Mouse (Mus musculus) stomach, embryonic 14.5 days (tissue): ENCODE measurements around the gene Cog4. TPM values are rescaled to one million over a fixed set of nuclear protein-coding genes. Genes with fewer than 3 reads are reported as not detected.

Experiments
- ATAC-seq: fragments of 200-750 bp; cut with Nextera tagmentation; 2 replicates; pipeline ENCODE4 v1.8.0; 2017; ENCODE audit warnings: low read depth, moderate TSS enrichment; ENCODE audit not compliant: insufficient number of reproducible peaks, insufficient read depth, low FRiP score
- H3K27ac ChIP-seq: fragments of 300-500 bp; sonication (generic); 2 replicates; pipeline ENCODE4 v1.5.1; 2014; ENCODE audit warnings: mild to moderate bottlenecking, low read length, moderate library complexity, mixed read lengths
- H3K27me3 ChIP-seq: fragments of 300-500 bp; sonication (generic); 2 replicates; pipeline ENCODE4 v1.6.1; 2014; ENCODE audit warnings: low read length, control low read depth, mixed read lengths; ENCODE audit not compliant: control insufficient read depth, insufficient read depth
- H3K36me3 ChIP-seq: fragments of 300-500 bp; sonication (generic); 2 replicates; pipeline ENCODE4 v1.6.1; 2014; ENCODE audit warnings: mild to moderate bottlenecking, control low read depth, low read length, moderate library complexity, mixed read lengths; ENCODE audit not compliant: control insufficient read depth, insufficient read depth
- H3K4me1 ChIP-seq: fragments of 300-500 bp; sonication (generic); 2 replicates; pipeline ENCODE4 v1.6.1; 2014; ENCODE audit warnings: low read length, control low read depth, mixed read lengths; ENCODE audit not compliant: control insufficient read depth, insufficient read depth
- H3K4me2 ChIP-seq: fragments of 300-500 bp; sonication (generic); replicated peaks from 2 replicates; pipeline ENCODE4 v1.6.1; 2014; ENCODE audit warnings: low read depth, low read length, control low read depth
- H3K4me3 ChIP-seq: fragments of 300-500 bp; sonication (generic); 2 replicates; pipeline ENCODE4 v1.5.1; 2014; ENCODE audit warnings: low read depth, low read length, control low read depth
- H3K9ac ChIP-seq: fragments of 300-500 bp; sonication (generic); replicated peaks from 2 replicates; pipeline ENCODE4 v1.6.1; 2014; ENCODE audit warnings: low read depth, mild to moderate bottlenecking, control low read depth, low read length, moderate library complexity, mixed read lengths
- H3K9me3 ChIP-seq: fragments of 300-500 bp; sonication (generic); 2 replicates; pipeline ENCODE4 v1.6.1; 2016; ENCODE audit warnings: low read depth, low read length, control low read depth; ENCODE audit not compliant: control insufficient read depth
- WGBS: fragments of 180-500 bp; shearing (Covaris S2); extraction: QIAGEN DNeasy Blood & Tissue Kit; methylation state at CpG from one replicate; pipeline ENCODE4 v1.1.7; 2014; 5-methylcytosine and 5-hydroxymethylcytosine counted together
- polyA plus RNA-seq: library from polyadenylated mRNA; unstranded; fragments of >200 nt; fragmentation: Nextera tagmentation; extraction: Ambion mirVana; gene quantifications from 2 replicates; pipeline ENCODE4 v1.2.1, GENCODE M21; 2014

Gene Cog4
- 61.5 and 67.4 TPM in 2 replicates for polyA plus RNA-seq

DNA sequence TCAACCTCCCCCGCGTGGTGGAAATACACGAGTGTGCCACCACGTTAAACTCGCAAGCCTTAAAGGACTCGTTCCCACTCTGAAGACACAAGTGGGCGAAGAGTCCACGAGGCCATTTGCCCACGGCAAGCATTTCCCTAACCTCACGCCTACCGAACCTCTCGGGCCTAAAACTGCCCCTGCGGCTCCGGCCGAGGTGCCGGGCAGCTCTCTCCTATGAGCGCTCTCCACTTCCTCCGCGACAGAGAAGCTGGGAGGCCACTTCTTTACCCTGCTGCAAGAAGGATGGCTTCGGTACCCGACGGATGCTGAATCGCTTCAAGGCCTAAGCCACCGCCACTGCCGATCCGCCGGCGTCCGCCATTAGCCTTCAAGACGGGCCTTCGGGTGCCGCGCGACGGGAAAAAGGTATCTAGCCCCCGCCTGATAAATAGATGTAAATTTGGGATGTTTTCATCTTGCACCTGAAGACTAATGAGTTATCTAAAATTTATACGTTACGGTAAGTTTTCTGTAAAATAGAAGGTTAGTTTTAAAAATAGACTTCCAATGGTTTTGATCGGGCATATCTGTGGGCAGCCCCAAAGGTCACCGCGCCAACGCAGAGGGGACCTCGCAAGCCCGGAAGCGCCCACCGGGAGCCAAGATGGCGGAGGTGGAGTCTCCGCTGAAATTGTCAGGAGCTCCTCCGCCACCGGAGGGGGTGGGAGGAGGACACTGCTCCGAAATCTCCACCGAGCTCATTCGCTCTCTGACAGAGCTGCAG, at the start of gene Cog4, which contains the start of gene Sf3b3:
TSS of gene Cog4 (plus strand) at position 196 of the 766 bp plus-strand sequence.
TSS of gene Sf3b3 (minus strand) at position 383 of the 766 bp plus-strand sequence.
- ATAC-seq, result peak; percentile 83
- Histone ChIP-seq H3K4me3 (peak within 1 kb of the TSS; percentile 75), H3K9ac (peak within 1 kb of the TSS; percentile 96), H3K27ac (peak within 1 kb of the TSS; percentile 72), H3K27me3 (no peaks in the 10 kb centered on the region), H3K36me3 (peaks cover 49% of the 10 kb centered on the region), H3K4me1 (0 out of 2 replicates have a peak, but pooled peaks cover 9% of the 10 kb centered on the region), H3K9me3 (no peaks in the 10 kb centered on the region), H3K4me2 (peak within 1 kb of the TSS; percentile 89)
- WGBS, result under 1% methylated on average over 53 of the region's 53 CpGs

DNA sequence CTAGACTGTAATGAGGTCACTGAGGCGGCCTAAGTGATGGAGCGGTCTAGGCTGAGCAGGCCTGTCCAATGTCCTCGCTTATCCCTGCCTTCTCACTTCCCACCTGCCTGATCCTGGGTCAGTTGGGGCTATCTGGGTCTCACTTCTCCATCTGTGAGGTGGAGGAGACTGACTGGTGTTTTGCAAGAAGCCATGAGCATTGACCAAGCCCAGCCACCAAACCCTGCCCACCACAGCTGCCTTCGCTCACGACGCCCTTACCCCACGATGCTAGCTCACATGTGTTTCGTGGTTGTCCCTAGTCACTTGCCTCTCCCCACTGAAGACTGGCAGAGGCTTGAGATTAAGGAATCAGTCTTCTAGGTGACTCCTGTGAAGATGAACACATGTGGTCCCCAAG, 49.3 kb upstream of the Cog4 start:
- 95% methylated on average over 8 of the region's 8 CpGs for WGBS
- Histone ChIP-seq H3K4me3 (no peak overlapping the region), H3K4me1 (peaks cover 10% of the 10 kb centered on the region), H3K9me3 (no peaks in the 10 kb centered on the region), H3K27ac (no peak overlapping the region), H3K9ac (no peak overlapping the region), H3K36me3 (no peaks in the 10 kb centered on the region), H3K27me3 (no peaks in the 10 kb centered on the region), H3K4me2 (no peak overlapping the region)
- no peak for ATAC-seq

DNA sequence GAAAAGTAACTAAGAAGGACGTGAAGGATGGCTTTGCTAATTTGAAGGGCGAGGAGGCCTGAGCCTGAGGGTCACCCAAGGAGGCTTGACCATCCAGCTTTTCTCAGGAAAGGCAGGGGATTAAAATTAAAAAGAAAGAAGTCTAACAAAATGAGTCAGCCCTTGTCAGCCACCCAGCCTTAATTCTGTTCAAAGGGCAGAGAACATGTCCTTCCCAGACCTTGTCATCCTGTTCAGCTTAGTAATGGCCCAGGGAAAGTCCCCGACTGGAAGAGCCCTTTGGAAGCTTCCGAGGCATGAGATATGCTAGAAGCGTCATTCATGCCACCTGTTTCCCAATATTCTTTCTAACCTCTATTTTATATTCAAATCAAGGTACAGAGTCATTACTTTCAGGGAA, 43.4 kb upstream of the Cog4 start:
- Histone ChIP-seq H3K36me3 (no peaks in the 10 kb centered on the region), H3K4me3 (no peak overlapping the region), H3K9me3 (no peaks in the 10 kb centered on the region), H3K4me2 (no peak overlapping the region), H3K4me1 (no peaks in the 10 kb centered on the region), H3K27me3 (no peaks in the 10 kb centered on the region), H3K27ac (no peak overlapping the region), H3K9ac (no peak overlapping the region)
- ATAC-seq, result no peak
- 82% methylated on average over 5 of the region's 5 CpGs for WGBS

DNA sequence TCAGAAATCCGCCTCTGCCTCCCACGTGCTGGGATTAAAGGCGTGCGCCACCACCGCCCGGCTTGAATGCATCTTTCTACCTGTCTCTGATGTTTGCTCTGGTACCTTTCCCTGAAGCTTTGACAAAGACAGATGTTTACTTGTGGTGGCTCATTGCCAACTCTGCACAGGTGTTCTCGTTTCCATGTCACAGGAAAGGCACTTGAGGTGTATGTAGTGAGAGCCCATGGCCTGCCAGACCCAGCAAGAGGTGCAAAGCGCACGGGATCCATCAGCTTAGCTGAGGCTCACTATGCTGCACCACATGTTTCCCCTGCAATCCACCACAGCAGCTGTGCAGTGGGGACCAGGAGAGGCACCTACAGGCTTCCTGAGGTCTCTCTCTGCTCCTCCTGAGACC, 42.5 kb upstream of the Cog4 start:
- no peak overlapping the region for H3K4me3 ChIP-seq
- H3K4me2 ChIP-seq, result no peak overlapping the region
- peaks cover 2% of the 10 kb centered on the region; the same call in 1 of the 2 replicates for H3K4me1 ChIP-seq
- no peaks in the 10 kb centered on the region for H3K36me3 ChIP-seq
- no peak overlapping the region for H3K9ac ChIP-seq
- WGBS, result 80% methylated on average over 9 of the region's 9 CpGs
- no peaks in the 10 kb centered on the region for H3K27me3 ChIP-seq
- ATAC-seq, result no peak
- H3K27ac ChIP-seq, result no peak overlapping the region
- H3K9me3 ChIP-seq, result no peaks in the 10 kb centered on the region

DNA sequence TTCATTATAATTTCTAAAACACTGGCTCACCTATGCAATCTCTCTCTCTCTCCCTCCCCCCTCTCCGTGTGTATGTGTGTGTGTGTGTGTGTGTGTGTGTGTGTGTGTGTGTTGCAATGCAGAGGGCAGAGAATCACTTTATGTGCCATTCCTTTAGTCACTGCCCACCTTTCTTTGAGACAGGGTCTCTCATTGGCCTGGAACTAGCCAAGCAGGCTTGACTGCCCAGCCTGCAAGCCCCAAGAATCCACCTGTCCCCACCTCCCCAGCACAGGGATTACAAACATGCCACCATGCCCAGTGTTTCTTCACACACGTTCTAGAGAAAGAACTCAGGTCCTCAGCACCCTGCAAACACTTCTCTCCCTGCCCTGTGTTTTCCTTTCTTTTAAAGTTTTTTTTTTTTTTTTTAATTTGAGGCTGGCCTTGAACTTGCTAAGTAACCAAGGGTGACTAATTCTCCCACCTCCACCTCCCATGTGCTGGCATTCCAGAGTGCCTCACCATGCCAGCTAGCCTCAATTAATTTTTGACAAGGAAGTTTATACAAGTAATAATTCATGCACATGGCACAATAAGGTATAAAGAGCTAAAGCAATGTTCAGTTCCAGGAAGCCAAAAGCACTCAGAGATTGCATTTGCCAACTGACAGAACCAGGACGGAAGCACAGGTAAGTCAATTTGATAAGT, 41.4 kb upstream of the Cog4 start:
- Histone ChIP-seq H3K4me2 (no peak overlapping the region; the same call in 1 of the 2 replicates), H3K9me3 (no peaks in the 10 kb centered on the region), H3K4me1 (peaks cover 8% of the 10 kb centered on the region; the same call in 1 of the 2 replicates)

DNA sequence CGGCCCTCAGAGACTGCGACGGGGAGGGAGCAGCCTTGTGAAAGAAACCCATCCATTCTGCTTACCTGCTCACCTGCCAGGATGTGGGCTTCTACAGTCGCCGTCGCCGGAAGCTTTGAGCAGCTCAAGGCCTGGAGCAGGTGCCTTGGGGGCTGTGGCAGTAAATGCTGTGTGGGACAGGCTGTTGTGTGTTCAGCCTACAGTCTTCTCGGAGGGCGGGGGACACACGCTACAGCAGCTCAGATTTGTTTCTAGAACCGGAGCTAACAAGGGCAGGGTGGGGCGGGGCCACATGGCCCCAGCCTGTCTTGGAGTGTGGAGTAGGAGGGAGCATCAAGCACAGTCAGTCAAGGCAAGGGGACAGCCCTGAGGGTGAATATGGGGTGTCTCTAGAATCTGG, 40.7 kb upstream of the Cog4 start, which contains the start of gene Il34:
TSS of gene Il34 (minus strand) at position 256 of the 400 bp plus-strand sequence.
- peak within 1 kb of the TSS; percentile 31 for H3K4me2 ChIP-seq
- H3K27ac ChIP-seq, result no peak within 1 kb of the TSS; the same call in 1 of the 2 replicates
- H3K4me1 ChIP-seq, result peaks cover 8% of the 10 kb centered on the region; the same call in 1 of the 2 replicates
- H3K9ac ChIP-seq, result no peak within 1 kb of the TSS
- no peaks in the 10 kb centered on the region for H3K9me3 ChIP-seq
- peak; percentile 24; the same call in 1 of the 2 replicates for ATAC-seq
- WGBS, result 21% methylated on average over 12 of the region's 12 CpGs
- H3K27me3 ChIP-seq, result no peaks in the 10 kb centered on the region
- peaks cover 16% of the 10 kb centered on the region for H3K36me3 ChIP-seq
- H3K4me3 ChIP-seq, result no peak within 1 kb of the TSS

More for the DNA sequence above, 41.4 kb upstream of the Cog4 start:
- H3K4me3 ChIP-seq, result no peak overlapping the region
- no peaks in the 10 kb centered on the region for H3K27me3 ChIP-seq
- 32% methylated on average over 3 of the region's 3 CpGs for WGBS
- no peak overlapping the region; the same call in 1 of the 2 replicates for H3K27ac ChIP-seq
- H3K36me3 ChIP-seq, result peaks cover 9% of the 10 kb centered on the region
- no peak overlapping the region for H3K9ac ChIP-seq
- ATAC-seq, result no peak

DNA sequence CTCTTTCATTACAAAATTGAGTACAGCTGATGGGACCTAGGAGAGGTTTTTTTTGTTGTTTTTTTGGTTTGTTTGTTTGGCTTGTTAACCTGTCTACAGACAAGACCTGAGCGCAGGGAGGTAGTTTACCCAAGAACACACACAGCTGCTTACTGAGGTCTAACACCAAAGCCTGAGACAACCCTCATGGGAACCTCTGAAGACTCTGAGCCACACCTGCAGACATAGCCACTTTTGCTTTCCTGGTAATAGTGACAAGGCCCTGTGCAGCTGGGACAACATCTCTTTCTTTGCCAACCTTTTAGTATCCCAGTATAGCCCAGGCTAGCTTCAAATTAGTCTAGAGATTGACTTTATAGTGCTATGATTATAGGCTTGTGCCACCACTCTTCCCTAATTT, 40.3 kb upstream of the Cog4 start:
- no peaks in the 10 kb centered on the region for H3K9me3 ChIP-seq

More for the DNA sequence above, 40.3 kb upstream of the Cog4 start:
- no peaks in the 10 kb centered on the region for H3K27me3 ChIP-seq
- no peak overlapping the region for H3K27ac ChIP-seq
- peaks cover 8% of the 10 kb centered on the region; the same call in 1 of the 2 replicates for H3K4me1 ChIP-seq
- no peak overlapping the region for H3K9ac ChIP-seq
- WGBS, result 67% methylated on average over 1 of the region's 1 CpGs
- no peak overlapping the region for H3K4me3 ChIP-seq
- peaks cover 20% of the 10 kb centered on the region for H3K36me3 ChIP-seq
- ATAC-seq, result no peak
- H3K4me2 ChIP-seq, result no peak overlapping the region
